Mouse (Mus musculus) ZHBTc4 (cell line): Measurements from ENCODE around the gene Fbln1.

ENCODE experiments used
- DNase-seq: peaks from one replicate; pipeline ENCODE4 v3.0.0-alpha.2; 2011; ENCODE audit warnings: low read depth, low spot score

The Fbln1 gene

GRCm38 (mm10) chr15:85295544-85295943, 89.8 kb downstream of the Fbln1 start:
- no peak for DNase-seq

- DNase-seq, result no peak
These were observed 90.2 kb downstream of the Fbln1 start for GRCm38 (mm10) chr15:85295977-85296376.

GRCm38 (mm10) chr15:85296538-85296937, 90.8 kb downstream of the Fbln1 start:
- DNase-seq, result no peak

- peak; percentile 32 for DNase-seq
These were observed 92.5 kb downstream of the Fbln1 start for GRCm38 (mm10) chr15:85298167-85298781.

GRCm38 (mm10) chr15:85298946-85299345, 93.2 kb downstream of the Fbln1 start:
- DNase-seq, result no peak

GRCm38 (mm10) chr15:85303241-85303640, 97.5 kb downstream of the Fbln1 start:
- DNase-seq, result peak; percentile 62

GRCm38 (mm10) chr15:85303976-85304375, 98.2 kb downstream of the Fbln1 start:
- peak; percentile 68 for DNase-seq

- DNase-seq, result no peak
These were observed 101.4 kb downstream of the Fbln1 start for GRCm38 (mm10) chr15:85307061-85307660.

- no peak for DNase-seq
These were observed 105.4 kb downstream of the Fbln1 start for GRCm38 (mm10) chr15:85311058-85311657.

GRCm38 (mm10) chr15:85315378-85316025, 109.8 kb downstream of the Fbln1 start:
- DNase-seq, result peak; percentile 87

GRCm38 (mm10) chr15:85316342-85317140, 110.8 kb downstream of the Fbln1 start:
- no peak for DNase-seq

GRCm38 (mm10) chr15:85319924-85320668, 114.3 kb downstream of the Fbln1 start:
- no peak for DNase-seq

GRCm38 (mm10) chr15:85323214-85323613, 117.5 kb downstream of the Fbln1 start:
- no peak for DNase-seq

GRCm38 (mm10) chr15:85324426-85324825, 118.7 kb downstream of the Fbln1 start:
- DNase-seq, result no peak

- DNase-seq, result no peak
These were observed 122.1 kb downstream of the Fbln1 start for GRCm38 (mm10) chr15:85327808-85328207.

- DNase-seq, result peak; percentile 78
These were observed 122.7 kb downstream of the Fbln1 start for GRCm38 (mm10) chr15:85328455-85328854.

- DNase-seq, result no peak
These were observed 123.3 kb downstream of the Fbln1 start for GRCm38 (mm10) chr15:85329096-85329495.

GRCm38 (mm10) chr15:85330024-85330423, 124.3 kb downstream of the Fbln1 start:
- no peak for DNase-seq

GRCm38 (mm10) chr15:85333511-85333910, 127.8 kb downstream of the Fbln1 start:
- DNase-seq, result peak; percentile 76

GRCm38 (mm10) chr15:85334234-85334633, 128.5 kb downstream of the Fbln1 start:
- no peak for DNase-seq
